Mouse (Mus musculus): ENCODE measurements around the gene Zfp69.

DNA sequence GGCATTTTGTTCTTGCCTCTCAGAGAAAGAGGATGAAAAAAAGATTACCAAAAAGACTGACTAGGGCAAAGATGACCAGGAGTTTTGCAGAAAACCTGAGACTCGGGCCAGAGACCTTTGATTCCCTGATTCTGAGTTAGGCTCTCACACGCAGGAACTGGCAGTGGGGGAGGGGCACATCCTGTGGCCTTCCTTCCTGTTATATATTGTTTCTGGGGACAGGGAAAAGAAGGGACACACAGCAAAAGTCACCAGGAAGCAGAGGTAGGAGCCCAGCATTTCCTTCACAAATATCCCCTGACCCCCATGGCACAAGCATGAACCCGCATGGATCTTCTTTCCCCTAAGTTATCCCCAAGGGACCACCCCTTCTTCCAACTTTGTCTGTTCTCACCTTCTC, 2.6 kb downstream of the Zfp69 start:
- TF ChIP-seq POLR2A (IDR thresholded peaks at IDR 0.05; ENCODE audit: low read depth, low read length) = no peak
- TF ChIP-seq CTCF (IDR thresholded peaks at IDR 0.05; ENCODE audit: extremely low read depth, insufficient read depth, insufficient read length, insufficient replicate concordance) = no peak

Data from spleen, adult 2 months (tissue).